Mouse (Mus musculus) CD4-positive naive resting alpha-beta T cell, adult 76 days (primary cell): ENCODE measurements around the gene Josd1. TPM values are rescaled to one million over a fixed set of nuclear protein-coding genes. Genes with fewer than 3 reads are reported as not detected.

Experiments used
- total RNA-seq: library from RNA; stranded (reverse); gene quantifications from one replicate; pipeline ENCODE4 v1.2.4, GENCODE M21; 2023

Gene Josd1
- 28.1 TPM for total RNA-seq

DNA sequence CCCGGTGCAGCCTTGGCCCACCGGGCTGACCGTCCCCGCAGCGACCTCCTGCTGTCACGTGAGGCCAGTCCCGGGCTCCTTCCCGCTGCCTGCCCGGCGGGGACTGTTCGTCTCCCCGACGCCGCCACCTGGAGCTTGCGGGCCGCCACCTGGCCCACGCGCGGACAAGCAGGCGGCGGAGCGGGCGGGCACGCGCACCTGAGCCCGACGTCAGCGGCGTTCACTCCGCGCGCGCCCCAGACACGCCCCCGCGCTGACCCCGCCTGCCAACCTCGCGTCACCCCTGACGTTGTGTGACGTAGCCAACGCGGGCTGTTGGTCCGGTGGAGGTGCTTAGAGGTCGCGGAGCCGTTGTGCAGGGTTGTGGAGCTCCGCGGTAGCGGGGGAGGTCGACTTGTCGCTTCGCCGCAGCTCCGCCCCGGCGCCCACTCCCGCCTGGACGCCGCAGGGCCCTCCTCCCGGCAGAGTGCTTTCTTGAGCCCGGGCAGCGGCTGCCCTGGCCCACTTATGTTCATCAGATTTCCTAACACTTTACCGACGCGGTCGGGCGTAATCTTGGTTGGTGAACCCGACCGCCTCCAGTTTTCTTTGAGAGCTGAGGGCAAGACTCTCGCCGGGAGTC, at the start of gene Josd1:
TSS of gene Josd1 (minus strand) at position 274 of the 622 bp plus-strand sequence.

DNA sequence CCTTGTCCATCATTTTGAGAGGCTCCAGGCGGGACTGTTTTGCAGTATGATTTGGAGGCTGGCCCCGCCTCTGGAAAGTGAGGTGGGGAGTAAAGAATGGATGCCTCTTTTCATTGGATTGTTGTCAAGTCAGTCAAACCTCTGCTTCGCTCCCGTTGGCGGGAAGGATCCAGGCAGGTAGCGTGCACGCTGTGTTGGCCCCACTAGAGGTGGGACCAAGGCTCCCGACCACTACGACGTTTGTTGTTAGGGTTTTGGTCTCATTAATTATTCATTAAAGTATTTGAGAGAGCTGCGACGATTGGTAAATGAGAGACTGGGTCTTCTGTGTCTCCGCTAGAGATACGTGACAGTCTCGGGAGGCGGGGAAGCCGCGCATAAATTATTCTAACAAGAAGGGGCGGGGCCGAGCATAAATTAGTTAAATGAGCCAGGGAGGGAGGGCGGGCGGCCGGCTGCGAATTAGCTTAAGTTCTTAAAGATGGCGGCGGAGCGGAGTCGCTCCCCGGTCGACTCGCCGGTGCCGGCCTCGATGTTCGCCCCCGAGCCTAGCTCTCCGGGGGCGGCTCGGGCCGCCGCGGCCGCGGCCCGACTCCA, 2.8 kb upstream of the Josd1 start, which contains the start of gene Gtpbp1:
TSS of gene Gtpbp1 (plus strand) at position 420 of the 597 bp plus-strand sequence.

DNA sequence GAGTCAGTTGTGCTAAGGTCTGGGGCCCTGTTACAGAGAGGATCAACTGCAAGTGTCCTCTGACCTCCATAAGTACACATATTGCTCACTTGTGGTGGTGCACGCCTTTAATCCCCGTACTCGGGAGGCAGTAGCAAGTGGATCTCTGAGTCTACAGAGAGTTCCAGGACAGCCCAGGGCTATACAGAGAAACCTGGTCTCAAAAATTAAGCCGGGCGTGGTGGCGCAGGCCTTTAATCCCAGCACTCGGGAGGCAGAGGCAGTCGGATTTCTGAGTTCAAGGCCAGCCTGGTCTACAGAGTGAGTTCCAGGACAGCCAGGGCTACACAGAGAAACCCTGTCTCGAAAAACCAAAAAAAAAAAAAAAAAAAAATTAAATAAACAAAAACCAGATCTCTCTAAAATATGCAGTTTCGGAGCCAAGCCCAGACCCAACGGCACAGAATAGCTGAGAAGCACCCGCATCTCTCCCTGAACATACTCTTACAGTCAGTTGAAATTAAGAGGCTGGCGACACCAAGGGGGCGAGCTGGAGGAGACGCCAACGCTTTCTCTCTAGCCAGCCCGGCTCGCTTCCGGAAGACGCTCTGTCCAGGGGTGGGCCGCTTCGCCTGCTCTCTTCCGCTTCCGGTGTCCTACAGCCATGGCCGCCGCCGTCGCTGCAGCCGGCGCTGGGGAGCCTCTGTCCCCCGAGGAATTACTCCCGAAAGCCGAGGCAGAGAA, 17.3 kb downstream of the Josd1 start, which contains the start of gene Tomm22:
TSS of gene Tomm22 (plus strand) at position 613 of the 723 bp plus-strand sequence.

DNA sequence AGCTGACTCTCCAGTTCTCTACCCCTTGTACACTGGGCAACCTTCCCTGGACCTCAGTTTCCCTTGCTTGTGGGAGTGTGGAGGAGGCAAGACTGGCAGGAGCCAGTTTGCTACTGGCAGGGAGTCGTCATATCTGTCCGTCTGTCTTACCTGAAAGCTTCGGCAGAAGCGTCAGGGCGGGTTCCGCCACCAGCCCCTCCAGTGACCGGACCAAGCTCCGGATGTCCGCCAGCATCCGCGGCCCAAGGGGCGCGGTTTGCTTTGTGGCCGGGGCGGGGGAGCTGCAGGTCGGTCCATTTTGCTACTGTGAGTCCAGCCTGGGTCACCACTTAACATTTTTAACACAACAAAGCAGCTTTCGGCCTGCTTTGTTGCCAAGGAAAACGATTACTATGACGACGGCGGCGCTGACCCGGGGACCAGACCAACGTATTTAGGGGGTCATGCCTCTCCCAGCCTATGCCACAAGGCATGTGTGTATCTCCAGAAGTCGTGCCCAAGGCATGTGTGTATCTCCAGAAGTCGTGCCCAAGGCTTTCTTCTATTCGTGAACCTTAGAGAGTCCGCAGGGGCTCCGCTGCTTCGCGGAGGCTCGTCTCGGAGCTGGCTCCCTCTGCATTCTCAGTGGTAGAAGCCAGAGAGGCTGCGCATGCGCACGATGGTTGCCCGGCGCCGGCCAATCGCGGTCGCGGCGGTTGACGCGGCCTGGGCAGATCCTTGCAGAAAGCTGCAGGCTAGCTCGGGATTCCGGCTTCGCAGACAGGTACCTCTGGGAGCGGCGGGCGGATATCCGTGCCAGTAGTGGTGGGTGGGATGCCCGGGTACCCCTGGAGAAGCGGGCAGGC, 29.0 kb downstream of the Josd1 start, which contains the start of the genes Fam227a and Cby1:
TSS of gene Fam227a (minus strand) at position 426 of the 845 bp plus-strand sequence.
TSS of gene Cby1 (plus strand) at position 669 of the 845 bp plus-strand sequence.

Other genes with a start within 250 kb of the Josd1 start
- 100 TPM for gene Csnk1e, start 232.4 kb downstream of the Josd1 start, total RNA-seq
- not detected for gene Kcnj4, start 182.7 kb downstream of the Josd1 start, total RNA-seq
- not detected for gene Kdelr3, start 171.5 kb downstream of the Josd1 start, total RNA-seq
- 317 TPM for gene Ddx17, start 141.2 kb downstream of the Josd1 start, total RNA-seq
- gene Dmc1, start 82.8 kb downstream of the Josd1 start, total RNA-seq: not detected
- gene Fam227a, start 29.0 kb downstream of the Josd1 start, total RNA-seq: 0.21 TPM
- gene Cby1, start 28.7 kb downstream of the Josd1 start, total RNA-seq: 4.8 TPM
- gene Tomm22, start 17.1 kb downstream of the Josd1 start, total RNA-seq: 104 TPM
- gene Gtpbp1, start 2.9 kb upstream of the Josd1 start, total RNA-seq: 133 TPM
- 409 TPM for gene Sun2, start 54.6 kb upstream of the Josd1 start, total RNA-seq
- gene Dnal4, start 89.9 kb upstream of the Josd1 start, total RNA-seq: 6.2 TPM
- 0.32 TPM for gene Nptxr, start 116.8 kb upstream of the Josd1 start, total RNA-seq
- not detected for gene Npcd, start 146.3 kb upstream of the Josd1 start, total RNA-seq
- 13.4 TPM for gene Cbx6, start 146.8 kb upstream of the Josd1 start, total RNA-seq
- gene Apobec3, start 203.7 kb upstream of the Josd1 start, total RNA-seq: 84.9 TPM